Mouse (Mus musculus): ENCODE measurements around the gene Lyzl4. TPM values are rescaled to one million over a fixed set of nuclear protein-coding genes. Genes with fewer than 3 reads are reported as not detected.

The Lyzl4 gene
- 0.18 TPM in 1 of 2 replicates, not detected in the other for polyA plus RNA-seq (2014; fragmentation: Nextera tagmentation; extraction: Ambion mirVana)

DNA sequence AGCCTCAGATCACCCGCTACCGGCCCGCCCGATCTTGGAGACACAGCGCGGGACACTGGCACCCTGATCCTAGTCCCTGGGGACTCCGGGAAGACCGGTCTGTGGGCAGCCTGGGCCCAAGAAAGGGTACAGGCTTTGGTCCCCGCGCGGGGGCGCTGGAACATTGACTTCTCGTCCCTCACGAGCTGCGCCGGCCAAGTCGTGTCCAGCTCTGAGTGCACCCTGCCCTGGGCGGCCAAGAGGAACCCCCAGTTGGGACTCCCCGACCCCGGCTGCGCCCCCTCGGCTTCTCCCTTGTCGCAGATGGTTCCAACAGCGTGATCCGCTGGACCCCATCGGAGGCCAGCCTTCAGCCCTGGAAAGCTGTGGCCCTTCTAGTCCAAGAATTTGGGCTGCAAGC lies at the start of gene Lyzl4:
Lyzl4 (minus strand) TSS at position 96 of the 400 bp plus-strand sequence.
- peak; percentile 68 for ATAC-seq
- Histone ChIP-seq H3K4me3 (ENCODE audit: low read depth, low read length) (peak within 1 kb of the TSS; percentile 49), H3K9me3 (replicated peaks; ENCODE audit: control insufficient read depth, low read length) (no peaks in the 10 kb centered on the region), H3K36me3 (ENCODE audit: control insufficient read depth, insufficient read depth, low read length) (no peaks in the 10 kb centered on the region), H3K27me3 (replicated peaks; ENCODE audit: control insufficient read depth, insufficient read depth, low read length) (peaks cover 21% of the 10 kb centered on the region), H3K27ac (ENCODE audit: low read depth, low read length) (no peak within 1 kb of the TSS), H3K9ac (ENCODE audit: low read length) (peak within 1 kb of the TSS; percentile 63), H3K4me1 (ENCODE audit: control insufficient read depth, insufficient read depth, low read length) (peaks cover 7% of the 10 kb centered on the region), H3K4me2 (ENCODE audit: low read length) (peak within 1 kb of the TSS; percentile 93)
- DNase-seq (ENCODE audit: low spot score) = peak; percentile 71
- 1% methylated on average over 26 of the region's 26 CpGs for WGBS

DNA sequence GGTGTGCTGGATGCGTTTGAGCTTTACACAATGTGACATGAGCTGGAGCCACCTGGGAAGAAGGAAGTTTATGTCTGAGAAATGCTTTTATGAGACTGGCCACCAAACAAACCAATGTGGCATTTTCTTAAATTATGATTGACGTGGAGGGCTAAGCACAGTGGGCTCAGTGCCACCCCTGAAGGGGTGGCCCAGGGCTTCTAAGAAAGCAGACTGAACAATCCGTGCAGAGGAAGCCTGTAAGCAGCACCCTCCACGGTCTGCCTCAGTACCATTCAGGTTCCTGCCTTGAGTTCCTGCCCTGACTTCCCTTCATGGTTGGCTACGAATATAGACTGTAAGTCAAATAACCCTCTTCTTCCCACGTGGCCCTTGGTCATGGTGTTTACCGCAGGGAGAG lies 48.8 kb upstream of the Lyzl4 start:
- H3K36me3 ChIP-seq (ENCODE audit: control insufficient read depth, insufficient read depth, low read length) = peaks cover 71% of the 10 kb centered on the region
- no peak overlapping the region for H3K9ac ChIP-seq (ENCODE audit: low read length)
- no peaks in the 10 kb centered on the region for H3K27me3 ChIP-seq (replicated peaks; ENCODE audit: control insufficient read depth, insufficient read depth, low read length)
- H3K4me1 ChIP-seq (ENCODE audit: control insufficient read depth, insufficient read depth, low read length) = no peaks in the 10 kb centered on the region
- WGBS = 83% methylated on average over 7 of the region's 7 CpGs
- no peak overlapping the region for H3K4me3 ChIP-seq (ENCODE audit: low read depth, low read length)
- no peaks in the 10 kb centered on the region for H3K9me3 ChIP-seq (replicated peaks; ENCODE audit: control insufficient read depth, low read length)
- H3K27ac ChIP-seq (ENCODE audit: low read depth, low read length) = peak overlapping the region; percentile 72
- ATAC-seq (no peak; the same call in 1 of the 2 replicates), DNase-seq (ENCODE audit: low spot score) (no peak)
- H3K4me2 ChIP-seq (ENCODE audit: low read length) = peak overlapping the region; percentile 18; the same call in 1 of the 2 replicates

DNA sequence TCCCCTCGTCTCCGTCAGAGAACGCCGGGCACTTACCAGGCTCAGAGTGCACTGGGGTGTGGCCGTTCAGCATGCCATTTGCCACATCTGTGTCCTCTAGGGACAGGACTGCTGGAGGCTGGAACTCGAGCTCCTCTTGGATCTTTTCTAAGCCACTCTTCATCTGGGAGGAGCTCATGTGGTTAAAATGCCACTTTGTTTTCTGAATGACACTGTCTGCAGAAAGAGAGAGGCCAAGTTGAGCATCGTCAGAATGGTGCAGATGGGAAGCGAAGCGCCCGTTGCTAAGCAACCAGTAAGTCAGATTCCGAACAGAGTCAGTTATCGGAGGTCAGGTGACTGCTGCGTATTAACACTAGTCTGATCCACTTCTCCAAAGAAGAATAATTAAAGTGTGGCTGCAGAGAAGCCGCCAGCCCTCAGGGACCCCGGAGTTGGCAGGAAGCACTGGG lies 48.3 kb upstream of the Lyzl4 start:
- ATAC-seq (peak; percentile 92), DNase-seq (ENCODE audit: low spot score) (peak; percentile 89)
- H3K27ac ChIP-seq (ENCODE audit: low read depth, low read length) = peak overlapping the region; percentile 80
- peak overlapping the region; percentile 18; the same call in 1 of the 2 replicates for H3K4me2 ChIP-seq (ENCODE audit: low read length)
- 58% methylated on average over 15 of the region's 15 CpGs for WGBS
- H3K4me3 ChIP-seq (ENCODE audit: low read depth, low read length) = 0 out of 2 replicates have a peak overlapping the region, but pooled peaks have one; percentile 8
- peaks cover 74% of the 10 kb centered on the region for H3K36me3 ChIP-seq (ENCODE audit: control insufficient read depth, insufficient read depth, low read length)
- H3K9ac ChIP-seq (ENCODE audit: low read length) = no peak overlapping the region
- no peaks in the 10 kb centered on the region for H3K27me3 ChIP-seq (replicated peaks; ENCODE audit: control insufficient read depth, insufficient read depth, low read length)
- H3K9me3 ChIP-seq (replicated peaks; ENCODE audit: control insufficient read depth, low read length) = no peaks in the 10 kb centered on the region
- H3K4me1 ChIP-seq (ENCODE audit: control insufficient read depth, insufficient read depth, low read length) = no peaks in the 10 kb centered on the region

DNA sequence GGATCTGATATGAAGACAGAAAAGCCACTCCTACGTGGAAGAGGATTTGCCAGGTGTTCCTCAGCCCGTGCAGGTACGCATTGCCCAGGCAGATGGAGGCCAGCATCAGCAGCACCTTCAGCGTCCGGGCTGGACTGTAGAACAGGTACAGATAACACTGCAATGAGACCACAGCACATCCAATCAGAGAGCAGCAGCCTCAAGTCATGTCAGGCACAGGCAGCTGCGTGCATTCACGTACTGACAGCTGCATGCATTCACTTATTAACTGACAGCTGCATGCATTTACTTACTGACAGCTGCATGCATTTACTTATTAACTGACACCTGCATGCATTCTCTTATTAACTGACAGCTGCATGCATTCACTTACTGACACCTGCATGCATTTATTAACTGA lies 42.8 kb upstream of the Lyzl4 start:
- no peak overlapping the region for H3K4me2 ChIP-seq (ENCODE audit: low read length)
- 84% methylated on average over 7 of the region's 7 CpGs for WGBS
- H3K36me3 ChIP-seq (ENCODE audit: control insufficient read depth, insufficient read depth, low read length) = peaks cover 70% of the 10 kb centered on the region
- no peaks in the 10 kb centered on the region for H3K27me3 ChIP-seq (replicated peaks; ENCODE audit: control insufficient read depth, insufficient read depth, low read length)
- ATAC-seq (no peak), DNase-seq (ENCODE audit: low spot score) (no peak)
- no peak overlapping the region for H3K4me3 ChIP-seq (ENCODE audit: low read depth, low read length)
- no peaks in the 10 kb centered on the region for H3K9me3 ChIP-seq (replicated peaks; ENCODE audit: control insufficient read depth, low read length)
- no peak overlapping the region for H3K9ac ChIP-seq (ENCODE audit: low read length)
- H3K4me1 ChIP-seq (ENCODE audit: control insufficient read depth, insufficient read depth, low read length) = no peaks in the 10 kb centered on the region
- no peak overlapping the region for H3K27ac ChIP-seq (ENCODE audit: low read depth, low read length)

DNA sequence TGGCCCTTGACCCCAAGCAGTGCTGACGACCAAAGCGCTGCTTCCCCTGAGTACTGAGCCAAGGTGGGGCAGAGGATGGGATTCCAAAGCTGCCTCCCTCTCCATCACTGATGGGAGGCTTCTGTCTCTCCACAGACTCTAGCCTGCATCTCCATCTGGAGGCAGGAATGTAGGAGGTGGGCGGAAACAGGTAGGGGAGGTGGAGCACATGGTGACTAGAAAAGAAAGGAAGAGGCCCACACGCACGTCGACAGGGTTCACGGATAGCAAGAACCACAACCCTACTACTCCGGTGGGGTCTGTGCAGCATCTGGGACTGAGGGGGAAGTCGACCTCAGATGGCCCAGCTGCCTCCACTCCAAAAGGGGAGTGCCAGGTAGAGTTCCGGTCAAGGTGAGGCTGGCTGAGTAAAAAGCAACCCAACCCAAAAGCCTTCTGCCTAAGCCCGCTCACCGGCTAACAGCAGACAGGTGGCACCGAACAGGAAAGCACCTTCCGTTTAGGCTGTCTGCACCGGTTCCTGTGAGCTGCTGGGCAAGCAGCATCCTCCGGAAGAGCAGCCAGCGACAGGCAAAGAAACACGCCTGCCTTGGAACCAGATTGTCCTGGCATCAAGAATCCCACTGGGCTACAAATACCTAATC lies 40.3 kb upstream of the Lyzl4 start:
- DNase-seq (ENCODE audit: low spot score) (no peak), ATAC-seq (no peak)
- Histone ChIP-seq H3K9me3 (replicated peaks; ENCODE audit: control insufficient read depth, low read length) (no peaks in the 10 kb centered on the region), H3K36me3 (ENCODE audit: control insufficient read depth, insufficient read depth, low read length) (peaks cover 54% of the 10 kb centered on the region), H3K4me1 (ENCODE audit: control insufficient read depth, insufficient read depth, low read length) (no peaks in the 10 kb centered on the region; the same call in 1 of the 2 replicates), H3K27me3 (replicated peaks; ENCODE audit: control insufficient read depth, insufficient read depth, low read length) (no peaks in the 10 kb centered on the region), H3K9ac (ENCODE audit: low read length) (no peak overlapping the region), H3K4me3 (ENCODE audit: low read depth, low read length) (no peak overlapping the region), H3K4me2 (ENCODE audit: low read length) (no peak overlapping the region), H3K27ac (ENCODE audit: low read depth, low read length) (no peak overlapping the region)
- WGBS = 85% methylated on average over 18 of the region's 18 CpGs

DNA sequence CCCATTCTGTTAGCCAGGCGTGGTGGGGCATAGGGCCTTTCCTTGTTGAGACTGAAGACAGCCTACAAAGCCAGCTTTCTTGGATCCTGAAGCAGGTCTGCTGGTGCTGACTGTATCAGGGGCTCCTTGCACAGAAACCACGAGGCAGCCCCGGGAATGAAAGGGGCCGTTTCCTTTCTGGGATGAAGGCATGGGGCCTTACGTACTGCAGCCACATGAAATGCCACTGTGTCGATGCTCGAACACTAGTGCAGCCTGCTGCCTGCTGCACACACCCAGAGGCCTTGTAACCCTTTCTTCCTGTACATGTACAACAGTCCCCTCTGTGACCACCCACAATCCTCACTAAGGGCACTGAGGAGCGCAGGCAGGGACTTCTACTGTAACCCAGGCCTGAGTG lies 39.3 kb upstream of the Lyzl4 start:
- ATAC-seq (no peak), DNase-seq (ENCODE audit: low spot score) (no peak)
- Histone ChIP-seq H3K4me1 (ENCODE audit: control insufficient read depth, insufficient read depth, low read length) (no peaks in the 10 kb centered on the region; the same call in 1 of the 2 replicates), H3K27me3 (replicated peaks; ENCODE audit: control insufficient read depth, insufficient read depth, low read length) (no peaks in the 10 kb centered on the region), H3K9ac (ENCODE audit: low read length) (no peak overlapping the region), H3K36me3 (ENCODE audit: control insufficient read depth, insufficient read depth, low read length) (peaks cover 48% of the 10 kb centered on the region), H3K9me3 (replicated peaks; ENCODE audit: control insufficient read depth, low read length) (no peaks in the 10 kb centered on the region), H3K4me2 (ENCODE audit: low read length) (no peak overlapping the region), H3K4me3 (ENCODE audit: low read depth, low read length) (no peak overlapping the region), H3K27ac (ENCODE audit: low read depth, low read length) (no peak overlapping the region)
- 86% methylated on average over 8 of the region's 8 CpGs for WGBS

DNA sequence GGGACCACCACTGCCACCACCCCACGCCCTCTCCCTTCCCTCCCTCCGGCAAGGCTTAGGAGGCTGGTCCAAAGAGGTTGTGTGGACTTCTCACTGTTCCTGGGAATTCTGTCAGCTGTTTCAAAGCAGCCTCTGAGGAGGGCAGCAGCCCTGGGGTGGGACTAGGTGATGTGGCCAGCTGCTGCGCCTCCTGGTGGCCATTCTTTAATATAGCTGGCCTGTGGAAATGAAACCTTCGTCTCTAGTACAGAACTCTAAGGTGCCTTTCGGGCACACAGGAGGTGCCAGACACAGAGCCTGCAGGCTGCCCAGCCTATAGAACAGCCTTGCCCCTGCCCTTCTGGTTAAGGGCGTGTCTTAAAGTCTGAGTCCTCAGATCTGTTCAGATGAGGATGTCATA lies 37.7 kb upstream of the Lyzl4 start:
- H3K4me2 ChIP-seq (ENCODE audit: low read length) = no peak overlapping the region
- H3K4me1 ChIP-seq (ENCODE audit: control insufficient read depth, insufficient read depth, low read length) = no peaks in the 10 kb centered on the region; the same call in 1 of the 2 replicates
- H3K27ac ChIP-seq (ENCODE audit: low read depth, low read length) = no peak overlapping the region
- 17% methylated on average over 6 of the region's 6 CpGs for WGBS
- ATAC-seq (peak; percentile 79), DNase-seq (ENCODE audit: low spot score) (peak; percentile 73)
- H3K9ac ChIP-seq (ENCODE audit: low read length) = no peak overlapping the region
- H3K4me3 ChIP-seq (ENCODE audit: low read depth, low read length) = no peak overlapping the region
- no peaks in the 10 kb centered on the region for H3K27me3 ChIP-seq (replicated peaks; ENCODE audit: control insufficient read depth, insufficient read depth, low read length)
- H3K9me3 ChIP-seq (replicated peaks; ENCODE audit: control insufficient read depth, low read length) = no peaks in the 10 kb centered on the region
- H3K36me3 ChIP-seq (ENCODE audit: control insufficient read depth, insufficient read depth, low read length) = peaks cover 34% of the 10 kb centered on the region

DNA sequence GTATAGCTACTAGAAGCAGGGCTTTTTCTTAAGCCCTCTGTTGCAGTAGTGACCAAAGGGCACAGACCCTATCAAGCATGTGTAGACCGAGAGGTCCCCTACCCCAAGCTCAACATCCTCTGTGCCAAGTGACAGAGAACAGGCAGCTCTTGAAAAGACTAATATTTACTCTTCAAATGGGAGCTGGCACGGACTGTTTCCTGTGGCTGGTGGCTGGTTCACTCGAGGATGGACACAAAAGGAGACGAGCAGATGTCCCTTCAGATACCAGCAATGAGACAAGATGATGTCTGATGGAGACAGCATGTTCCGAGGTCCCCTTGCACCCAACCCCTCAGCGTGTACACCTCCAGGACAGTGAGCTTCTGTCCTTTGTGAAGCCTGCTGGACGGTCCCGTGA lies 35.6 kb upstream of the Lyzl4 start:
- H3K4me1 ChIP-seq (ENCODE audit: control insufficient read depth, insufficient read depth, low read length) = no peaks in the 10 kb centered on the region; the same call in 1 of the 2 replicates
- 84% methylated on average over 8 of the region's 8 CpGs for WGBS
- H3K4me3 ChIP-seq (ENCODE audit: low read depth, low read length) = no peak overlapping the region
- H3K9ac ChIP-seq (ENCODE audit: low read length) = no peak overlapping the region
- no peaks in the 10 kb centered on the region for H3K27me3 ChIP-seq (replicated peaks; ENCODE audit: control insufficient read depth, insufficient read depth, low read length)
- DNase-seq (ENCODE audit: low spot score) (no peak), ATAC-seq (no peak)
- H3K4me2 ChIP-seq (ENCODE audit: low read length) = no peak overlapping the region
- no peaks in the 10 kb centered on the region for H3K9me3 ChIP-seq (replicated peaks; ENCODE audit: control insufficient read depth, low read length)
- no peak overlapping the region for H3K27ac ChIP-seq (ENCODE audit: low read depth, low read length)
- peaks cover 13% of the 10 kb centered on the region for H3K36me3 ChIP-seq (ENCODE audit: control insufficient read depth, insufficient read depth, low read length)

DNA sequence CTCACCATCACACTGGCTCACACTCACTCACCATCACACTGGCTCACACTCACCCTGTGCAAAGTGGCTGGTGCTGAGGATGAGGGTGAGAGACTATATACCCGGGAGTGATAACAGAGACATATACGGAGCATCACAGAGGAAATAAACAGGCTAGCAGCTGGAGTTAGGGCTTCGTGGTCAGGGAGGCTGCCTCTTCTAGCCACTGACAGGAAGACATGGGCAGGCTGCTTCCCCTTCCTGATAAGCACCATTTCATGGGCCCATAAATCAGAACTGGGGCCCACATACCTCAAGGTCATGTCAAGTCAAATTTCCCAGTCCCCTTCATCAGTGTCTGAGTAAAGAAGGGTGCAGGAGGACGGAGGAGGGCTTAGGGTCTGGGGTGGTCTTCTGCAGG lies 35.2 kb upstream of the Lyzl4 start:
- H3K4me2 ChIP-seq (ENCODE audit: low read length) = no peak overlapping the region
- ATAC-seq = no peak
- peaks cover 9% of the 10 kb centered on the region for H3K36me3 ChIP-seq (ENCODE audit: control insufficient read depth, insufficient read depth, low read length)
- WGBS = 94% methylated on average over 4 of the region's 4 CpGs
- H3K9ac ChIP-seq (ENCODE audit: low read length) = no peak overlapping the region
- no peaks in the 10 kb centered on the region for H3K27me3 ChIP-seq (replicated peaks; ENCODE audit: control insufficient read depth, insufficient read depth, low read length)
- DNase-seq (ENCODE audit: low spot score) = no peak
- H3K4me1 ChIP-seq (ENCODE audit: control insufficient read depth, insufficient read depth, low read length) = no peaks in the 10 kb centered on the region; the same call in 1 of the 2 replicates
- no peaks in the 10 kb centered on the region for H3K9me3 ChIP-seq (replicated peaks; ENCODE audit: control insufficient read depth, low read length)
- no peak overlapping the region for H3K27ac ChIP-seq (ENCODE audit: low read depth, low read length)
- no peak overlapping the region for H3K4me3 ChIP-seq (ENCODE audit: low read depth, low read length)

All from forebrain, embryonic 14.5 days (tissue).